Mouse (Mus musculus) activated CD4-positive, CD25-positive, alpha-beta regulatory T cell (primary cell): ENCODE results near the gene Ttc24. TPM values are rescaled to one million over a fixed set of nuclear protein-coding genes. Genes with fewer than 3 reads are reported as not detected.

Experiments used
- polyA plus RNA-seq, 2 experiments: library from polyadenylated mRNA; unstranded; fragments of 100-300 nt; shearing (Covaris generic); gene quantifications; one replicate each; pipeline ENCODE4 v1.2.1; 2017

The Ttc24 gene
- under 1 TPM in 1 of 2 experiments, not detected in 1; 0.07 TPM for polyA plus RNA-seq

DNA sequence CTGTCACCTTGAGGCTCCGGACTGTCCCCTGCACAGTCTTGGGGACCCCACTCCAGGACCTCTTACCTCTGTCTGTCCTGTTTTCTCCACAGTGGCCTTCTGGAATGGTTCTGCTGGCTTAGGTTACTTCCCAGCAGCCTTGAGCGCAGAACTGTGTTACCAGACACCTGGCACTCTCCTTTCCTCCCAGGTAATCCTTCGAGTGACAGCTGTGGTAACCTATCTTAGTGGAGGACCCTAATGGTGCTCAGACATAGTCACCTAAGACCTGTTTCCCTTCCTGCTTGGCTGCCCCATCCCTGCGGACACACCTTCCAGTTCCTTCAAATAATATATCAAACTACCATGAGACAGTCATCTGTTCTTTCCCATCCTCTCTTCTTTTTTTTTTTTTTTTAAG lies at the start of gene Ttc24:
Ttc24 (minus strand) TSS at position 101 of the 400 bp plus-strand sequence.

DNA sequence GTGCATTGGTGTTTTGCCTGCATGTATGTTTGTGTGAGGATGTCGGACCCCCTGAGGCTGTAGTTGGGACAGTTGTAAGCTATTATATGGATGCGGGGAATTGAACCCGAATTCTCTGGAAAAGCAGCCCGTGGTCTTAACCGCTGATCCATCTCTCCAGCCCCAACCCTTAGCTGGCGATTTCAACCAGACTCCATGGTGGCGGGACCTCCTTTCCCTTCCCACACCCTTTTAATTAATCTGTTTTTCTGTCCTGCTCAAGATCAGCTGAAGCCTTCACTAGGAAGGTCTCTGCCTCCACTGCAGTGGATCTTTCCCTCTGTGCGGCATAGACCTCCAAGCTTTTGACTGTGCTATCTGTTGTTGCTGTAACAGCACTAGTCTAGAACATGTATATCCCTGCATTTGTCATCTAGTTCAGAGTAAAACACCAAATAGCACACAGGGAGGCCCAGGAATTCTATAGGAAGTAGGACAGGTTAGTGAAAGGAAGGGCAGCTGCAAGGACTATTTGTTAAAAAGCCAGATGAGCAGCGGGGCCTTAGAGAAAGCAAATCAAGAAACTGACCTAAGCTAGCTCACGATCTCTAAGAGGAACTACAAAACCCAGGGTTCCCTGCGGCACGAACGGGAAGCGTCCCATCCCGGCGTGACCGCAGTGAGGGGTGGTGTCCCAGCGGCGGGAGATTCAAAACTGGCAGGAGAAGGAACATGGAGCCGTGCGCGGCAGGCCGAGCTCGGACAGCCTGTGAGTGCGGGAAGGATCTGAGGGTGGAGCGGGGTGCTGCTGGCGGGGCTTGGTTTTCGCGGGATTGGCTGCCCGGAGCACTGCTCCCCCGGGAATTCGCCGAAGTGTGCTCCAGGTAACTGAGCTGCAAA lies 3.5 kb upstream of the Ttc24 start, which contains the start of gene Iqgap3:
Iqgap3 (plus strand) TSS at position 627 of the 879 bp plus-strand sequence.

DNA sequence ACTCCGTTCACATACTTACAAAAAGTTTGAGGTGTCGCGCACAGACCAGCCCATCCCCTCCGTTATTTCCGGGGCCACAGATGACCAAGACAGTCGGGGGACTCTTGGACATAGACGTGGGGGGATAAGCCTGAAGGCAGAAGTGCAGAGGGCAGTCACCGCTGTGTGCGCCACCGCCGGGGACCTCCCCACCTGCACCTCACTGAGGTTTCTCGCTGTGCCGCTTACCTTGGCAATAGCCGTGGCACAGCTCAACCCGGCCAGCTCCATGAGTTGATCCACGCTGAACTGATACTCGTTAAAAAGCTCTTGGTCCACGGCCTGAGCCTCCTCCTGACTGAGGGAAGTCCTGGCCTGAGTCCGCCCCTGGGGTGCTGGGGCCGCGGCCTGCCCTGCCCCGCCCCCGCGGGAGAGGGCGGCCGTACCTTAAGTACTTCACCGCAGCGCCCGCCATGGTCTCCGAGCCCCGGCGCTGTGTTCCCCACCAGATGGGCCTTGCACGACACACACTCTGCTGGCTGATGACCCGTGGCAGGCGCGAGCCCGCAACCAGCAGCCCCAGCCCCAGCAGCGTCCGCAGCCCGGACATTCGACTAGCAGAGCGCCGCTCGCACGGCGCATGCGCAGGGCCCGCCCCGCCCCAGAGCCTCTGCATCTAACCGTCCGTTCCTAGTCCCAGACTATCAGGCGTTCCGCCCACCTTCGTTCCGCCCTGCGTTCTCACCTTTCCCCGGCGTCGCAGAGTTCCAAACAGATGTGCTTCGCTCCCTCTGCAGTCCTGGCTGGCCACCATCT lies 20.0 kb downstream of the Ttc24 start, which contains the start of gene Naxe:
Naxe (minus strand) TSS at position 594 of the 795 bp plus-strand sequence.

DNA sequence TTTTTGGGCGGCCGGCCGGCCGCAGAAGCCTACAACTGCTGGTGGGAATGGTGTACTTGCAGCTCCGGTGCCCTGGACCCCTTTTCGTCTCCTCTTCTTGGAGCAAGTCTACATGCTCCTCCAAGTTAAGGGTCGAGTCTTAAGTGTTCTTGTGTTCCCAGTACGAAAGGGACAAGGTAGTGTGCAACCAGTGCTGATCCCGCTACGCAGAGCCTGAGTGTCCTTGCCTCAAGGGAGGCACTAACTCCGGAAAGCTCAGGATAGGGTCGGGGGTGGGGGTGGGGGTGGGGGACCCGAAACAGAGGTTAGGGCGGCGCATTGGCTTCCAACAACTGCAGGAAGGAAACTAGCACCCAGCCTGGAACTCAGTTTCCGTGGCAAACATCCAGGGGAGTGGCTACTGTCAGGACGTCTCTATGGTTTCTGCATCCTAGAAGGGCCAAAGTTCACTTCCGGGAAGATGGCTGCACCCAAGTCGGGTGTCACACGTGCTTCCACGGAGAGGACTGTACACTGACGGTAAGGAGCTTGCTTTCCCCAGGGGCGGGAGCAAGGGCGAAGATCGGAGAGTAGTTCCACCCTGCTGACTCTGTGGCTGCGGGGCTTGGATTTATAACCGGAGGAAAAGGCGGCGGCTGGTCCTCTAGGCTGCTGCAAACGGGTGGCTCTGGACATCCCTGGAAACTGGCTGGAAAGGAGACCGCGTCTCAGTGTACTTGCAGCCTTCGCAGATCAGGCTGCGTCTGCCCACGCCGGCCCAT lies 35.3 kb downstream of the Ttc24 start, which contains the start of gene Gpatch4:
Gpatch4 (plus strand) TSS at position 448 of the 761 bp plus-strand sequence.

DNA sequence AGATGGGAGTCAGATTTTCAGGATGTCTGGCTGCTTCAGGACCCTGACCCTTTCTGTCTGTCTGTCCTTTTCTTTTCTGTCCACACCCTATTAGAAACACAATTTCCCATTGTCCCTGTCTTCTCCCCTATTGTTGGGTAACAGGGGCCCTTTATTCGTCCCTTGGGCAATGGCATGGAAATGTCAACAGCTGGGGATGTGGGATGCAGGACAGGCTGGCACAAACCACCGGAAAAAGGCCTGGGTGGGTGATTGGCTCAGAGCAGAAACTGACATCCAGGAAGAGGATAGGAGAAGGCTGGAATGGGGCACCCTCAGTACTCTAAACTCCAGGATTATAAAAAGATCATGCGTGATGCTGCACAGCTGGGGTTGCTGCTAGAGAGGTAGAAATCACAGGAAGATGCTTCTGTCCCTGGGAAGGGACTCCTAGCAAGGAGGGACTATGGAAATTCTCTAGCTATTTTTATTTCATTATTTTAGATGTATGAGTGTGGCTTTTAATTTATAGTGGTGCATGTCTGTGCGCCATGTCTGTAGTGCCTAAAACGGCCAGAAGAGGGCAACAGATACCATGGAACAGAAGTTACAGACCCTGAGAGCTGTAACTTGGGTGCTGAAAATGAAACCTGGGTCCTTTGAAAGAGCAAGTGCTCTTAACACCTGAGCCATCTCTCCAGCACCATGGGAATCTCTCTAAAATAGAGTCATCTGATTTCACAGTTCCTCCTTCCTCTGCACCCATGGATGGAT lies 50.5 kb downstream of the Ttc24 start, which contains the start of gene Hapln2:
Hapln2 (minus strand) TSS at position 150 of the 753 bp plus-strand sequence.

Other genes with a start within 250 kb of the Ttc24 start
- gene Sh2d2a, start 231.5 kb downstream of the Ttc24 start, polyA plus RNA-seq = 100 to 1,000 TPM; 228 to 330 TPM
- gene Prcc, start 192.7 kb downstream of the Ttc24 start, polyA plus RNA-seq = 10 to 100 TPM; 13.8 to 16.3 TPM
- 100 to 1,000 TPM; 146 to 171 TPM for gene Hdgf, start 172.0 kb downstream of the Ttc24 start, polyA plus RNA-seq
- 100 to 1,000 TPM; 105 to 156 TPM for gene Mrpl24, start 158.8 kb downstream of the Ttc24 start, polyA plus RNA-seq
- gene Isg20l2, start 148.0 kb downstream of the Ttc24 start, polyA plus RNA-seq = 10 to 100 TPM; 35.7 to 42.3 TPM
- 10 to 100 TPM; 18.7 to 20.8 TPM for gene Rrnad1, start 147.6 kb downstream of the Ttc24 start, polyA plus RNA-seq
- under 1 TPM in 1 of 2 experiments, not detected in 1; 0.63 TPM for gene Crabp2, start 129.6 kb downstream of the Ttc24 start, polyA plus RNA-seq
- gene Nes, start 107.2 kb downstream of the Ttc24 start, polyA plus RNA-seq = under 1 TPM in 1 of 2 experiments, not detected in 1; 0.15 TPM
- gene Bcan, start 78.1 kb downstream of the Ttc24 start, polyA plus RNA-seq = not detected
- not detected for gene Hapln2, start 50.7 kb downstream of the Ttc24 start, polyA plus RNA-seq
- gene Gpatch4, start 35.2 kb downstream of the Ttc24 start, polyA plus RNA-seq = 10 to 100 TPM; 16.3 to 32.1 TPM
- 100 to 1,000 TPM in 1 of 2 experiments, 10 to 100 TPM in 1; 83.1 to 104 TPM for gene Naxe, start 19.8 kb downstream of the Ttc24 start, polyA plus RNA-seq
- 1 to 10 TPM in 1 of 2 experiments, under 1 TPM in 1; 0.61 to 2.1 TPM for gene Iqgap3, start 3.7 kb upstream of the Ttc24 start, polyA plus RNA-seq
- gene Mef2d, start 64.1 kb upstream of the Ttc24 start, polyA plus RNA-seq = 10 to 100 TPM; 71.6 to 97.8 TPM
- gene Rhbg, start 176.4 kb upstream of the Ttc24 start, polyA plus RNA-seq = under 1 TPM; 0.12 to 0.17 TPM
- gene Gm38392, start 208.9 kb upstream of the Ttc24 start, polyA plus RNA-seq = not detected
- 1 to 10 TPM; 4.3 to 6.7 TPM for gene Tsacc, start 218.7 kb upstream of the Ttc24 start, polyA plus RNA-seq
- 100 to 1,000 TPM; 267 to 334 TPM for gene Cct3, start 218.8 kb upstream of the Ttc24 start, polyA plus RNA-seq
- 100 to 1,000 TPM; 268 to 447 TPM for gene Glmp, start 246.7 kb upstream of the Ttc24 start, polyA plus RNA-seq